Mouse (Mus musculus) brown adipose tissue, adult 24 weeks (tissue): ENCODE results near the gene Tns1. TPM values are rescaled to one million over a fixed set of nuclear protein-coding genes. Genes with fewer than 3 reads are reported as not detected.

Experiments used
- H3K27ac ChIP-seq: fragments of 200-500 bp; replicated peaks from 2 replicates; pipeline ENCODE4 v1.5.1; 2012; ENCODE audit warnings: low read depth, mild to moderate bottlenecking, low read length
- H3K4me1 ChIP-seq: fragments of 200-500 bp; 2 replicates; pipeline ENCODE4 v1.6.1; 2012; ENCODE audit warnings: low read length, mixed read lengths; ENCODE audit not compliant: control insufficient read depth, insufficient read depth, insufficient read length
- H3K4me3 ChIP-seq: fragments of 200-500 bp; 2 replicates; pipeline ENCODE4 v1.5.1; 2012; ENCODE audit warnings: low read depth, mild to moderate bottlenecking, low read length, moderate library complexity; ENCODE audit not compliant: insufficient read depth
- polyA plus RNA-seq: library from polyadenylated mRNA; stranded (reverse); fragments of >200 nt; gene quantifications from 2 replicates; pipeline ENCODE4 v1.2.4, GENCODE M21; 2012; ENCODE audit not compliant: missing spikeins, insufficient read depth, insufficient read length

Tns1 gene
- polyA plus RNA-seq, 1 experiment = 237 TPM

DNA sequence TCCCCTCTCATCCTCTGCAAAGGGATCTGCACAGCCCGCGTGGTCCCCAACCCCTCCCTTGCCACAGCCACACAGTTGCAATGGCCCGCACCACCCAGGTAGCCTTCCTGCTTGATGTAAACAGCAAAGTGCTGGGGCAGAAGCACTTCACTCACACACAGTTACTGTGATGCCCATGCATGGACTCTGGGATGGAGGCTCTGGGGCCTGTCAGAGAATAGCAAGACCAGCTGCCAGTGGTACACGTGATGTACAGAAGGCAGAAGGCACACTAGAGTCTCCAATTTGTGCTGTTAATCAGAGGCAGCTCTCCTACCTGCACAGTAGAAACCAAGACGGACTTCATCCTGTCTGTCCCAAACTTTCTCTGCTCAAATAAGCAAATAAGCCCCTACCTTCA lies 181.0 kb downstream of the Tns1 start:
- Histone ChIP-seq H3K4me1 (peaks cover 13% of the 10 kb centered on the region), H3K4me3 (no peak overlapping the region), H3K27ac (peak overlapping the region; percentile 69; the same call in 1 of the 2 replicates)

DNA sequence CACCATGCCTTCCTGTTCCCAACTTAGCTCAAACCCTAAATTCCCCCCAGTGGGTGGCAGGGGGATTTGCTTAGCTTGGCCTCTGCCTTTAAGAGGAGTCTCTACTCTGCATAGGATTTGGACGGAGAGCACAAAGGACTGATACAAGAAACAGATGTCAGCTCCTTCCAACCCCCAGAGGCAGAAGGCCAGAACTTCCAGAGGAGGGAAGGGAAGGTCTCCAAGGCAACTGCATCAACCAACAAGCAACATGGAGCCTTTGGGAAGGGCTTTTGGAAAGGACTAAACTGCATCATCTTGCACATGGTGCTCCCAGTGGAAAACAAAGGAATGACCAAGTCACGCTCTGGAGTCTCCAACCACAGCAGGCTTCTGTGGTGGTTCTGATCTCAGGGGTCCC lies 182.0 kb downstream of the Tns1 start:
- Histone ChIP-seq H3K4me1 (peaks cover 5% of the 10 kb centered on the region), H3K4me3 (no peak overlapping the region), H3K27ac (peak overlapping the region; percentile 69)

DNA sequence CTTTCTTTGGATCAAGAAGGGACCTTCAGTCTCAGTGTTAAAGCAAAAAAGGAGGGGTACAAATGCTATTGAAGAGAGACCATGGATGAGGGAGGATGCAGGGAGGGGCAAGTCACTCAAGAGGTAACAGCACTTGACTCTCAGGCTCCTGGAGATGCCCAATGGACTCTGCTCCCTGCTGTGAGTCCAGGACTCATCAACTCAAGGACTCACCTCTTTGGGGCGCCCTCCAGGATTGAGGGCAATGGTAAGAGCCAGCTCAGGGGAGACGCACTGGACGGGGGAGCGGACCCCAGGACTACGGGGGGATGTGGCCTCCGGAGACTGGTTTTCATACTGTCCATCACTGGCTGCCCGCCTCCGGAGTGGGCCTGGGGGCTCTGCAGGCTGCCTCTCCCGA lies 182.6 kb downstream of the Tns1 start:
- H3K27ac ChIP-seq = no peak overlapping the region; the same call in 1 of the 2 replicates
- H3K4me1 ChIP-seq = no peaks in the 10 kb centered on the region; the same call in 1 of the 2 replicates
- no peak overlapping the region for H3K4me3 ChIP-seq

DNA sequence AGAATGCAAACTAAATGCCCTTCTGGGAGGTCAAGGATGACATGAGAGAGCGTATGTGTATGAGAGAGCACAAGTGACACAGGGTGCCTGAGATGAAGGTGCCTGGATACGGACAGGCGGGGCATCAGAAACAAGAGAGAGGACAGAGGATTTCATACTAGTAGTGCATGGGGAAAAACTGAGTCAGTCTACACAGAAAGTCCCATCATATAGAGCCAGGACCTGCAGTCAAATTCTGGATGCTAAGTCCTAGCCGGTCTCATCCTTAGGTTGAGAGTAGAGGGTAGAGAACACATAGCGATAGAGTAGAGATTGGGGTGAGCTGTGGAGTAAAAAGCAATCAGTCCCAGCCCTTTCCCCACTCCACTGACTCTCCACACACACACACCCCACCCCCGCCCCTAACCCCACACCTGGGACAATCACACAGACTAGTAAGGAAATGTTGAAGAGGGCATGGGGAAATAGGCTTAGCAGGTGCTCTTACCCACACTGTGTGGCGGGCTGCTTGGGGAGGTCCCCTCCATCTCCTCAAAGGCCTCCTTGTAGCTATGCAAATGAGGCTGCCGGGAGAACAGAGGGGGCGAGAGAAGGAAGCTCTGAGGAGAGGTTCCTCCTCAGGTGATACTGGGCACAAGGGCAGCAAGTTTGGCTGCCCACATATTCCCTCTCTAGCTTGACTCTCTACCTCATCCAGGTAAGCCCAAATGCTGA lies 183.6 kb downstream of the Tns1 start:
- H3K4me1 ChIP-seq = no peaks in the 10 kb centered on the region; the same call in 1 of the 2 replicates
- no peak overlapping the region for H3K27ac ChIP-seq
- no peak overlapping the region for H3K4me3 ChIP-seq

DNA sequence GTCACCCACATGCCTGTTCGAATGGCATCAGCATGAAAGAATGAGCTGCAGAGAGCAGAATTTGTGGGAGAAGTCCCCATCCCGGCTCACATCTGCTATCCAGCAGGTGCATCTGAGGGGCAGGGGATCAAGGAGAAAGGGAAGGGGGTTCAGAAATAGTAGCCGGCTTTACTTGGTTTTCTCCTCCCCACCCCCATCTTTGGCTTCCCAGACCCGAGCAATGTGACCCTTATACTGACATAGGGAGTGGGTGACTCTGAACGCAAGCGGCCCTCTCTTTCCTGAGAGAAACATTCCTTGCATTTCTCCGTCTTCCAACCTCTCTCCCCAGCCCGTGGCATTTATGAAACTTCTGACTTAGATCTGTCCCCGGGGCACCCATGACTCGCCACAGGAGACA lies 185.7 kb downstream of the Tns1 start:
- no peaks in the 10 kb centered on the region; the same call in 1 of the 2 replicates for H3K4me1 ChIP-seq
- H3K27ac ChIP-seq = no peak overlapping the region; the same call in 1 of the 2 replicates
- no peak overlapping the region for H3K4me3 ChIP-seq

DNA sequence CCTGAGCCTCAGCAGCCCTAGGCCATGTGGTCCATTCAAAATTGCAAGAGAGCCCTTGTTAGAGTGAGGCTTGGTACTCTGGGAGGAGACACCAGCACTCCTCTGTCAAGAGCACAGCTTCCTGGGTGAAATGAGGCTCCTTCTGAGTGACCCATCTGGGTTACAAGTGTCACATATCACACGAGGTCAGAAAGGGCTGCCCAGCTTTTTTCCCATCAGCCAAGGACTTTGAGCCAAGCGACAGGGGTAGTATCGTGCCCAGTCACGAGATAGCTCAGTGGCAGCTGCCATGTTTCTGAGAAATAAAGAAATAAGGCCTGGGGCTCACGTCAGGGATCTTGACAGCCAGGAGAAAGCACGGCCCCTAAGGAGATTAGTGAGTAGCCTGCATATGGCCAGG lies 186.4 kb downstream of the Tns1 start:
- peaks cover 6% of the 10 kb centered on the region; the same call in 1 of the 2 replicates for H3K4me1 ChIP-seq
- H3K4me3 ChIP-seq = no peak overlapping the region
- H3K27ac ChIP-seq = peak overlapping the region; percentile 13

DNA sequence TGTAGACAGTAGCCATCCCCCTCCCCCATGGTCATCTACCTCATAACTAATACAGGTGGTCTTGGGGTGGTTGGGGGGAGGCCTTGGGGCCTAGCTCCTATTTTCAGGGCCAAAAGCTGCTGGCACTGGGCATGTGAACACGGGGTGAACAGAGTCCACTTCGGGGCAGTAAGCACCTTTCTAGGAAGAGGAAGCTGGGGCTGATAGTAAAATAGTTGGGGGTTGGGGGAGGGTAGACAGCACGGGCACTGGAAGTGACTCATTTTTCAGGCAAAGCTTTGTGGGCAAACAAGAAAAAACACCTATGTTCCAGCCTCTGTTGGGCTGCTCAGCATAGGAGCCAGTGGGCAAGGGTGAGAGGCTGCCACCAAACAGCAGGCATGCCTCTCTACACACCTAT lies 187.7 kb downstream of the Tns1 start:
- Histone ChIP-seq H3K4me1 (peaks cover 17% of the 10 kb centered on the region), H3K4me3 (no peak overlapping the region), H3K27ac (peak overlapping the region; percentile 19; the same call in 1 of the 2 replicates)

DNA sequence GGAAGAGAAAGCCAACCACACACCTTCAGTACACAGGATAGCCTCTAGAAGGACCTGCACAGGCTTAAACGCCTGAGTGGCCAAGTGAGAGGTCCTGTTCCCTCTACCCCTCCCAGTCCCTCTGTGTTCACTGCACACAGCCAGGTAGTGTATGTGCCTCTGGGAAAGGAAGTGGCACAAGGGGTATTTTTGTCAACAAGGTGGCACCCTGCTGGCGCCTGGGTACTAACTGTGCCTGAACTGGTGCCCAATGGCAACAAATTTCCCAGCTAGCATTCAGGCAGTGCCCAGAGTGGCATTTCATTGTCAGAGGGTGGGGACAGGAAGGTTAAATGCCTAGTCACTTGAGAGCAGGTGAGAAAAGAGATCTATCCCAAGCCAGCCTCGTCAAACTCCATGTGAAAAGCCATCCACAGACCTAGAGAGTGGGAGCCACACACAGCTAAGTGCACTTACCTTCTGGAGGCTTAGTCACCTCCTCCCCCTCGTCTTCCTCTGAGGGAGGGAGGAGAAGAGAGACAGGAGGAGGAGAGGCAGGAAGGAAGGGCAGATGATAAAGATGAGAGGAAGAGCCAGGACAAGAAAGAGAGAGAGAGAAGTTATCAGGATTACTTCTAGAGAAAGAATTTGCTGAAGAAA lies 188.7 kb downstream of the Tns1 start:
- Histone ChIP-seq H3K27ac (peak overlapping the region; percentile 13; the same call in 1 of the 2 replicates), H3K4me3 (no peak overlapping the region), H3K4me1 (peaks cover 22% of the 10 kb centered on the region)

DNA sequence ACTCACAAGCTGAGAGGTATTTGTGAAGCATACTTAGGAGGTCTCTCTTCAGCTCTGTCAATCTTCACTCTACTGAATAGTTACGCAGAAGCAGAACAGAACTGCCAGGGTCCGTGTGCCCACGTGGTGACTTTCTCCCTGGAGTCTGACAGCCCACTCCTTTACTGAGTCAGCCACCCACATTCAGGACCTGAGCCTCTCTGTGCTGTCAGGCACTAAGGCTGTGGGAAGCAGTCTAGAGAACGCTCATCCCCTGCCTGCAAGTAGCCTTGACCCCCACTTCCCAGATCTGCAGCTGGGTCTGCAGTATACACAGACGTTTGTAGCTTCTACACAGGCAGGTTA lies 191.1 kb downstream of the Tns1 start:
- peaks cover 43% of the 10 kb centered on the region for H3K4me1 ChIP-seq
- H3K4me3 ChIP-seq = no peak overlapping the region
- H3K27ac ChIP-seq = peak overlapping the region; percentile 76

DNA sequence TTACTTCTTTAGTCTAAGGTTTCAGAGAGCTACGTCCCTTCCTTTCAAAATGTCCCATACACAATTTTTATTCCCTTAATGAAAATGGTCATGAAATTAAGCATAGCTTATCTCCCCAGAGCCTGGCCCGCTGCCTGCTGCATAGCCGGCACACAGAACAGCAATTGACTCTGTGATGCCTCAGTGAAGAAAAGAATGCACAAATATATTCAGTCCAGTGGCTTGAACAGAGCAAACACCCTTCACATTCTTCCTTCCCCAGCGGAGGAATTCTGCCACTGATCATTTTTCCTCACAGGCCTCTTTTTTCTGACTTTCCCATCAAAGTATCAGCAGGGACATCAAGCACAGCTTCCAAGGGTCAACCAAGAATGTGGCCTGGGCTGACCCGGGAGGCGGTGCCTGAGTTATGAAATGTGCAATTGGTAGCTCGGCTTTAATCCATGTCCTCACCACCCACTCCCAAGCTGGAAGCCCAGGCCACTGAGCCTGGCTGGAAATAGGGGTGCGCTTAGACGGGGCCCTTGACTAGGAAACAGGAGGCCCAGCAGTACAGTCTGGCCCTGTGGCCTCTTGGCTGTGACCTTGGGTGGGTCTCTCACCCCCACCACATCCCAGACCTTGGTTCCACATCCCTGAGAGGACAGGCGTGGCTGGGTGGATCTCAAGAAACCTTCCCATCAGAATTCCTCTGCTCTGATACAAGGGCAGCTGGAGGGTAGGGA lies 191.7 kb downstream of the Tns1 start:
- Histone ChIP-seq H3K27ac (peak overlapping the region; percentile 76), H3K4me3 (no peak overlapping the region), H3K4me1 (peaks cover 47% of the 10 kb centered on the region)

DNA sequence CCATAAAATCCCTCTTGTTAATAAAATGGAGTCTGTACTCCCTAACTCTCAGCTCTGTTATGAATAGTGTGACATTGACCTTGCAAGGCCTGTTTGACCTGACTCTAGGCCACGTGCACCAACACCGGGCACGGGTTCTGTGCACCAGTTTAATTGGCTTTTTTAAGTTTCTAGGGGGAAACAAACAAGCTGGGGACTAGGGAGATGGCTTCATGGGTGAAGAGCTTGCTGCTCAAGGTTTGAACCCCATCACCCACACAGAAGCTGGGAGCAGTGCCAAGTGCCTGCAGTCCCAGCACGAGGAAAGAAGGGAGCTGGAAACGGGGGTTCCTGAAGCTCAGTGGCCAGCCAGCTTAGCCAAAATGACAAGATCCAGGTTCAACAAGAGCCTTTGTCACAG lies 192.4 kb downstream of the Tns1 start:
- H3K4me3 ChIP-seq = no peak overlapping the region
- peak overlapping the region; percentile 46 for H3K27ac ChIP-seq
- peaks cover 47% of the 10 kb centered on the region for H3K4me1 ChIP-seq

DNA sequence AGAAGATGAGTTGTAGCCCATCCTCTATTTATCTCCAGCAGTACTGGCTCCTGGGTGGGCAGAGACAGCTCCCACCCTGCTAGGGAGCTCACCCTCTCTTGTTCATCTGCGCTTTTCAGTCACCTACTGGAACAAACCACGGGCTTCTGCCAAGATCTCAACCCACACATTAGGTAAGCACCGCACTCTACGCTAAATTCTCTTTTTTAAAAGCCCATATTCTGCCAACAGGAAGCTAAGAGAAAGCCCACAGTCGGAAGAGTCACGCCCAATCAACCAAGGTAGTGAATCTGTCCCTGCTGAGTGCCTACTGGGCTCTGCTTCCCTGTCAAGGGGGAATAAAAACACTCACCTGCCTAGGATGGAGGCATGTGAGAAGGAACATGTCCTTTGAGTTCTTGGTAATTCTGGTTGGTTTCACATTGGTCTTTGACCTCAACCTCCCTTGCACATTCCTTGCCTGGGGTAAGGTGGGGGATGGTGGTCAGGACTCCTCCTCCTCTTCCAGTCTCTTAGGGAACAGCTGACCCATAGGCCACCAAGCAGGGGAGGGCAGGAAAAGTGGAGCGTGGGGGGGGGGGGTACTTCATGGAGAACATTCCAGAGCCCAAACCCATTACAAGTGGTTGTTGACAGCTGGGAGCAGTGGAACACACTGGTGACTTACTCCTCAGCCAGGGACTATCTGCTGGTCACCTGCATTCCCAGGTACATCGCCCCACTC lies 193.7 kb downstream of the Tns1 start:
- Histone ChIP-seq H3K4me1 (peaks cover 51% of the 10 kb centered on the region), H3K4me3 (no peak overlapping the region), H3K27ac (peak overlapping the region; percentile 54)

DNA sequence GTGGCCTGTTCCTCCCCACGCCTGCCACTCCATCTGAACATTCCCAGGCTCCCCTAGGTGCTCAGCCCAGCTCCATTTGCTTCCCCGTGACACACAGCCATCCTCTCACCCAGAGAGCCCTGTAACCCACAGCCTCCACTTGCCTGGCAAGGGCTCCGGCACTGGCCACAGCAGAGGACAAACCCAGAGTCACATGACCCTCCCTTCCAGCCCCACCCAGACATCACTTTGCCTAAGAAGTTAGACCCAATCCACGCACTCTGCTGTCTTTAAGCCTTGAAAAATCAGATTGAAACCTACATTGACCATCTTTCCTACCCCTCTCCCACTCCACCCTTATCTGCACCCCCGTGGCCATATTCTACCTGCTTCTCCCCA lies 194.3 kb downstream of the Tns1 start:
- Histone ChIP-seq H3K27ac (peak overlapping the region; percentile 54), H3K4me3 (no peak overlapping the region), H3K4me1 (peaks cover 51% of the 10 kb centered on the region)

DNA sequence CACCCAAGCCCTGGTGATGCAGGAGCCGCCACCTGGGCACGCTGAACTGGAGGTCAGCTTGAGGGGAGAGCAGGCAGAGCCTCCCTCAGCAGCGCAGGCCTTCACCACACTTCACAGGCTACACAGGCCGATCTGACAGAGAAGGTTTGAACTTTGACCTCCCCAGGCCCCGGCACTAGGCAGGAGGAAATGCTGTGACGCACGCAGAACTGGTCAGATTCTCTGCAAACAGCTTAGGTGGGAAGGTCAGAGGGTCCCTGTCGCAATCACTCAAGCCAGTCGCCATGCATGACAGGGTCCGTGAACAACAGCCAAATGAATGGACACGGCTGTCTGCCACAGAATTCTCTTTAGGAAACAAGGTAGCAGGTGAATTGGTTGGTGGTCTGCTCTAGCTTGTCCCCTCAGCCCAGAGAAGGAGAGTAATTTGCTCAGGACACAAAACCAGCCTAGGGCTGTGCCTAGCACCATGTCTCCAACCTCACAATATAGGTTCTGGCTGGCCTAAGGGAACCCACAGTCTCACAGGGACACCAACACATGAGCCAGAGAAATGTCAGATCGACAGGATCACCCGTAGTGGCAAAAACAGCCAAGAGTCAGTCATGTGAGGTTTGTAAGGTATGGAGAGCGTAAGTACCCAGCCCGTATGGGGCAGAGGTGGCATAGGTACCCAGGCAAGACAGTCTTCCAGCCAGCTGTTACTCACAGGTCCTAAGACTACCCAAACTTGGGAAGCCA lies 194.9 kb downstream of the Tns1 start:
- H3K4me1 ChIP-seq = peaks cover 51% of the 10 kb centered on the region
- no peak overlapping the region for H3K4me3 ChIP-seq
- peak overlapping the region; percentile 54 for H3K27ac ChIP-seq
